Mouse (Mus musculus) testis, adult 2 months (tissue): Measurements from ENCODE around the gene Wipf2.

ENCODE experiments used
- CTCF ChIP-seq: fragments of 200-500 bp; IDR thresholded peaks from 2 replicates; pipeline ENCODE4 v1.5.1; 2012; ENCODE audit warnings: low read depth, mild to moderate bottlenecking, inconsistent platforms, low read length, moderate library complexity; ENCODE audit not compliant: control insufficient read depth, insufficient read depth, insufficient replicate concordance
- POLR2A ChIP-seq: fragments of 200-500 bp; IDR thresholded peaks from 2 replicates; pipeline ENCODE4 v1.6.1; 2012; ENCODE audit warnings: low read depth, mild to moderate bottlenecking, inconsistent platforms, low read length, moderate library complexity; ENCODE audit not compliant: control insufficient read depth

DNA sequence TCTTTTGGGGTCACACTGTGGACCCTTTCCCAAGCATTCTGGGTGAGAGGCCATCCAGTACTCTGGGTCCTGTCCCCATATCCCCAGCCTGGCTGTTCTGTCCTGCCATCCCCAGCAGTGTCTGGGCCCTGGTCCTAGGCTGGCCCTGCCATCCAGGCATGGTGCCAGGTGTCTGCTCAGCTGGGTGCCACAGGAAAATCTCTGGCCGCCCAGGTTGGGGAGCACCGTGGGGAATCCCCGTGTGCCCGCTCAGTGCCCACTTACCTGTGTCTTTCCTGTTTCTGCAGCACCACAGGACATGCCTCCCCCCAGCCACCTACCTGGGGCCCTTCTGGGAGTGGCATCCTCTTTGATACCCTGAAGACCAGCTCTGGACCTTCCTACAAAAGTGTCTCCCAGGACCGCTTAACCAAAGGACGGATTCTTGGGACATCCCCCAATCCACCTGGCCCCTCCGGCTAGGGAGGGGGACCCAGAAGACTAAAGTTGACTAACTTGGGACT is 86.6 kb downstream of the Wipf2 start:
- TF ChIP-seq CTCF = no peak
- no peak for TF ChIP-seq POLR2A
